Mouse (Mus musculus) cerebellum, adult (tissue): ENCODE results near the gene Gm21775.
"Not testable (repeated sequence)": the region's sequence is repeated elsewhere in the genome, so short reads cannot be mapped to it uniquely, and the experiment has no call there.

Experiments used
- ATAC-seq: cut with Nextera tagmentation; 2 replicates; pipeline ENCODE4 v1.9.2; 2017; ENCODE audit warnings: mild to moderate bottlenecking, moderate library complexity, mixed read lengths; ENCODE audit not compliant: insufficient number of reproducible peaks, low FRiP score, low TSS enrichment

Gm21775 gene

GRCm38 (mm10) chrY:10553153-10553552 is at the start of gene Gm21775:
Gene Gm21775, plus strand, starts transcription at chrY:10553453.
- ATAC-seq = not testable (repeated sequence)

DNA sequence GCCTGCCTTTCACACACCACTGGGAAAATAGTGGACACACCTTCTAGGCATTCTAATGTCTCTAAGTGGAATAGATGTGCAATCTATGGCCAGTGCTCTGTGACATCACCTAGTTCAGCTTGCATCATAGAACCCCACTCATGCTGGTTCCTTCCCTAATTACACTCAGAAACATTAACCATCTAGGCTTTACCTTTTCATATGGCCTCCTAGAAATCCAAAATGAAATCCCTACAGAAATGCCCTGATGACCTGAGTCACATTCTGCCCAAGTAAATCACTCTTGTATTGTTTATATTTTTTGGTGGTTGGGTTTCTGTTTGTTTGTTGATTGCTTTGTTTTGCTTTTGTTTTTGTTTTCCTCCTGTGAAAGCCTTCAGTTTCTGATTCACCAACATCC is 17.3 kb upstream of the Gm21775 start, which contains the start of gene Gm20737:
TSS of gene Gm20737 (minus strand) at position 101 of the 400 bp plus-strand sequence.
- not testable (repeated sequence) for ATAC-seq
